Mouse (Mus musculus): Measurements from ENCODE around the gene Zgpat. TPM values are rescaled to one million over a fixed set of nuclear protein-coding genes. Genes with fewer than 3 reads are reported as not detected.

Gene Zgpat
- 69.0 to 80.3 TPM (median 72.6 TPM) in 4 replicates for total RNA-seq (2023)

DNA sequence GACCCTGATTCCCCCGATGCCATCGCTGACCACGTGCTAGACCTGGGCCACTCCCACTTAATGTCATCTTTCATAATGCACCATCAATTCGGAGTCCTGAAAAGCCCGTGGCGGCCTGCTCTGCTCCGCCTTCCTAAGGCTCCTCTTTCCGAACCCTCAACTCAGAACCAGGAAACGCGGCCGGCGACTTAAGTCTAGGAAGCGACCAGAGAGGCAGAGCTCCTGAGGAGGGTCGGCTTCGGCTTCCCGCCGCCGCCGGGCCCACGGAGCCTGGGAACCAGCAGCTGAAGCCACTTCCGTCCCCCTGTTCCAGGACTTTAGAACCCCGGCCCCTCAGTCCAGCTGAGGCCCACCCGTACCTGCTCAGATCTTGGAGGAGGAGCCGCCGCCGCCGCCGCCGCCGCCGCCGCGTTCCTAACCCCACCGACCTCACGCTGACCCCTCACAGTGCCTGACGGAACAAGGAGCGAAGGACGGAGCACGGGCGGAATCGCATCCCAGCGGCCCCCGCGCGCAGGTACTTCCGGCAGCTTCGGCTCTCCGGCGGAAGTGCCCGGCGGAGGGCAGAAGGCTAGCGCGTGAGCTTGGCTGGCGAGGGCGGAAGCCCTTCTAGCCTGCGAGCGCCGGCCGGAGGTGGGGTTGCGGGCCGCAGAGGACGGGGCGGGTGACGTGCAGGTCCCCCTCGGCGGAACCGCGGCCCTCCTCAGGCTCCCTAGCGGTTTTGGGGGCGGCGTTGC, at the start of gene Zgpat, which contains the start of gene Arfrp1:
Gene Zgpat (plus strand): TSS at position 69 of the 737 bp plus-strand sequence.
Gene Arfrp1 (minus strand): TSS at position 545 of the 737 bp plus-strand sequence.

DNA sequence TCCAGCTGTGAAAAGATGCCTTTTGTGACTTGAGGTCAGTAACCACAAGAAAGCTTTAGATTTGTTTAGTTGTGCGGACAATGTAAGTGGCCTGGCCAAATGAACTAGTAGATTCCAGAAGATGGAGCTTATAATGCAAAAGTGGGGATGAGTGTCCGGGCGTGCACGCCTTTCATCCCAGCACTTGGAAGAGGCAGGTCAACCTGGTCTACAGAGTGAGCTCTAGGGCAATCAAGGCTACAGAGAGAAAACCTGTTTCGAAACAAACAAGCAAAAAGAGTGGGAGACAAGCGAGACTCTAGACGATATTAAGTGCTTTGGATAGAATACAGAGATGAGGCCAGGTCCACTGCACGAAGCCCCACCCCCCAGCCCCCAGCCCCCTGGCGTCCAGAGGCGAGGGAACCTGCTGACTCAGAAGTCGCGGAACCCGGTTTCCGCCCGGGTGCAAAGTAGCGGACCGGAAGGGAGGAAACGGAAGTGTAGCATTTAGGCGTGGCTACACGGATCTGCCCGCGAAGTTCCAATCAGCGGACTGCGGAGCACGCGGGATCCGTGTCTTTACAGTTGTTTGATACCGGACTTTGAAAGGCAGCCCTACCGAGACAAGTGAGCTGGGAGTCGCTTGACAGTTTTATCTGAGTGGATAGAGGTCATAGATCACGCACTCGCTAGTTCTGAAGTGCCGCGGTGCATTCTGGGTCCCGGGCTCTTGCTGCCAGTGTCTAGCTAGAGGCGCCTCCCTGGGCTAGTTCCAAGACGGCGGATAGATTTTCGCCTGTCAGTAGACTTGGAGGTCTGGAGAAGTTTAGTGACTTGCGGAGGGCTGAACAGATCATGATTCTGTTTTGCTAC, 45.3 kb upstream of the Zgpat start, which contains the start of gene Rtel1:
Gene Rtel1 (plus strand): TSS at position 492 of the 855 bp plus-strand sequence.

DNA sequence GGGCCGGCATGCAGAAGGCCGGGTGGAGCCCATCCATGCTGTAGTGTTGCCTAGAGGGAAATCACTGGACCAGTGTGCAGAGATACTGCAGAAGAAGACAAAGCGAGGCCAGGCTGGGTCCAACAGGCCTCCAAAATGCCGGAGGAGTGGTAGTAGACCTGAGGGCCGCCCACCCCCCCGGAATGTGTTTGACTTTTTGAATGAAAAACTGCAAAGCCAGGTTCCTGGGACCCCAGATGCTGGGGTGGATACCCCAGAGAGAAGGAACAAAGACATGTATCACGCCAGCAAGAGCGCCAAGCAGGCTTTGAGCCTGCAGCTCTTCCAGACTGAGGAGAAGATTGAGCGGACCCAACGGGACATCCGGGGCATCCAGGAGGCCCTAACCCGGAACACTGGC, 15.1 kb downstream of the Zgpat start, which contains the start of gene Lime1:
Gene Lime1 (plus strand): TSS at position 301 of the 400 bp plus-strand sequence.

Other genes with a start within 250 kb of the Zgpat start
- gene Kcnq2, start 229.6 kb upstream of the Zgpat start, total RNA-seq (2023), result not detected in 4 replicates
- not detected in 4 replicates for gene Eef1a2, start 207.9 kb upstream of the Zgpat start, total RNA-seq (2023)
- gene Ppdpf, start 177.7 kb upstream of the Zgpat start, total RNA-seq (2023), result 162 to 180 TPM (median 170 TPM) in 4 replicates
- 0.21 to 0.72 TPM (median 0.36 TPM) in 4 replicates for gene Ptk6, start 162.1 kb upstream of the Zgpat start, total RNA-seq (2023)
- 3.1 to 5.0 TPM (median 4.4 TPM) in 4 replicates for gene Srms, start 151.7 kb upstream of the Zgpat start, total RNA-seq (2023)
- gene Fndc11, start 144.9 kb upstream of the Zgpat start, total RNA-seq (2023), result 0.49 to 1.2 TPM (median 0.50 TPM) in 3 of 4 replicates, not detected in the other
- gene Helz2, start 122.9 kb upstream of the Zgpat start, total RNA-seq (2023), result 342 to 369 TPM (median 351 TPM) in 4 replicates
- gene Gmeb2, start 76.9 kb upstream of the Zgpat start, total RNA-seq (2023), result 53.9 to 59.9 TPM (median 57.6 TPM) in 4 replicates
- not detected in 4 replicates for gene Stmn3, start 50.4 kb upstream of the Zgpat start, total RNA-seq (2023)
- gene Rtel1, start 45.2 kb upstream of the Zgpat start, total RNA-seq (2023), result 117 to 125 TPM (median 117 TPM) in 4 replicates
- gene Arfrp1, start 476 bp downstream of the Zgpat start, total RNA-seq (2023), result 80.6 to 90.5 TPM (median 89.1 TPM) in 4 replicates
- gene Lime1, start 15.2 kb downstream of the Zgpat start, total RNA-seq (2023), result 51.3 to 57.5 TPM (median 54.5 TPM) in 4 replicates
- gene Zbtb46, start 94.5 kb downstream of the Zgpat start, total RNA-seq (2023), result 0.78 to 2.7 TPM (median 0.97 TPM) in 4 replicates
- 0.54 TPM in 1 of 4 replicates, not detected in the others for gene Abhd16b, start 128.3 kb downstream of the Zgpat start, total RNA-seq (2023)
- gene Tpd52l2, start 132.2 kb downstream of the Zgpat start, total RNA-seq (2023), result 76.1 to 88.7 TPM (median 83.7 TPM) in 4 replicates
- gene Dnajc5, start 155.6 kb downstream of the Zgpat start, total RNA-seq (2023), result 114 to 126 TPM (median 121 TPM) in 4 replicates
- gene Uckl1, start 220.0 kb downstream of the Zgpat start, total RNA-seq (2023), result 154 to 176 TPM (median 155 TPM) in 4 replicates
- 57.2 to 63.1 TPM (median 59.7 TPM) in 4 replicates for gene Prpf6, start 226.9 kb downstream of the Zgpat start, total RNA-seq (2023)
- gene Zfp512b, start 227.9 kb downstream of the Zgpat start, total RNA-seq (2023), result 43.7 to 53.6 TPM (median 48.1 TPM) in 4 replicates
- 11.7 to 13.1 TPM (median 13.0 TPM) in 4 replicates for gene Samd10, start 234.3 kb downstream of the Zgpat start, total RNA-seq (2023)